Mouse (Mus musculus): ENCODE results near the gene Dmtf1. TPM values are rescaled to one million over a fixed set of nuclear protein-coding genes. Genes with fewer than 3 reads are reported as not detected.
"Not testable (repeated sequence)": the region's sequence is repeated elsewhere in the genome, so short reads cannot be mapped to it uniquely, and the experiment has no call there.

Gene Dmtf1
- 10 to 100 TPM; 12.4 to 12.6 TPM for total RNA-seq (2021)

DNA sequence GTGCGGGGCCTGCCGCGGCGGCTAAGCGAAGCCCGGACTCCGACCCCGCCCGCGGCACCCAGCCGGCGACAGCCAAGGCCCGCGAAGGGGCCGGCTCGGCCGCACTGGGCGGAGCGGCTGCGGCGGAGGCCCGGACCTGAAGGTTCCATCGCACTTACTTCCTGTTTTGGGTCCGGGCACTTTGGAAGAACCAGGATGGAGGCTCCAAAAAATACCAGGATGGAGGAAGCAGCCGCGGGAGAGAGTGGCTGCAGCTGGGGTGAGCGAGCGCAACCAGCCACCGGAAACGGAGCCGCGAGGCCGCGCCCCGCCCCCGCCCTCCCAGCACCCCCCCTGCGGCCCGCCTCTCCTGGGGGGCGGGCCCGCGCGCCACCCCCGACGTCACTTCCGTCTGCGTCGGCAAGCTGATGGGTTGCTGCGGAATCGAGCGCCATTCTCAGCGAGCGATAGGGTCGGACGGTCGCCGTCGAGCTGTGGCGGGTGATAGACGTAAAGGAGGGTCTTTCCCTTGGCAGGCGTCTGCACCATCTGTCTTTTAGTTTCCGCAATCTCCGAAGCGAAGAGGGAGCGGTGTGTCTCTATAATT lies at the start of gene Dmtf1:
TSS of gene Dmtf1 (minus strand) at position 321 of the 586 bp plus-strand sequence.
- intact Hi-C loops (cut with DNase I) = loop anchor here (2.0 to 10.0 kb wide), 5 partner anchors 61 to 1107 kb away; partner anchors contain the start of genes Crot, Dbf4, Slc25a40 and Tmem243
- DNase-seq = peak; percentile 88

GRCm38 (mm10) chr5:9186467-9186866 lies 24.9 kb upstream of the Dmtf1 start:
- intact Hi-C loops (cut with DNase I) = no loop called here
- DNase-seq = no peak

DNA sequence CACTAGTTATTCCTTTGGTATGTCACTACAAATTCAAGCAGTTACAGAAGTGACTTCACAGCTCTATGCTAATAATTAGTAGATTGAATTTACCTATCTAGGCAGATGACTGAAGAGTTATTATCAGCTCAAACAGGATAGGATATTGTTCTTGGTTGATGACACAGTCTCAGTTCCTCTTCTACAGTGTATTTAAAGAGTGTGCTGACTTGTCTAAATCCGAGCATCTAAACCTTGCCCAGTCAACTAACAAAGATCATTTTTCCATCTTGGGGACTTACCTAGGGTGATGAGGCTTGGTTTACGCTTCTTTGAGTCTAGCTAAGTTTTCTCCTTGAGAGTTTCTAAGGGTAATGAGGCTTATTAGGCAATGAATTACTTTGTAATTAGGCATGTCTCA lies 11.7 kb upstream of the Dmtf1 start:
- DNase-seq = no peak
- intact Hi-C loops (cut with DNase I) = no loop called here

DNA sequence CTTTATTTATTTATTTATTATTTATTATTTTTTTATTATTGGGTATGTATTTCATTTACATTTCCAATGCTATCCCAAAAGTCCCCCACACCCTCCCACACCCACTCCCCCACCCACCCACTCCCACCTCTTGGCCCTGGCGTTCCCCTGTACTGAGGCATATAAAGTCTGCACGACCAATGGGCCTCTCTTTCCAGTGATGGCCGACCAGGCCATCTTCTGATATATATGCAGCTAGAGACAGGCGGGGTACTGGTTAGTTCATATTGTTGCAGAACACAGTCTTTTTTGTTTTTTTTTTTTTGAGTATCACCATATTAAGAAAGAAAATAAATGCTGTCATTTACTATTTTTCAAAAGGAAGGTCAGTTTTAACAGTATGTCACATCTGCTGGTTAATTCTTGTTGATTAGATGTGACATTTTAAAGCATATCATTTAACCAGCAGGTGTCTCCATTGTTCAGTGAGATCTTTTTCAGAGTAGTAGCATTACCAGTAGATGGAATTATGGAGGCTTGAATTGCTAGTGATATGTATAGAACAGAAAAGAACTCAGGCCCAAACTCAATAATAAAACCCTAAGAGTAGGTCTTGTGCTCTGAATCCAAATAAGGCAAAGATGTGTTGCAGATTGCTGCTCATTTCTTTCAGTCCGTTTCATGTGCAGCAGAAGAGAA lies 7.9 kb upstream of the Dmtf1 start:
- intact Hi-C loops (cut with DNase I) = loop anchor here (2.0 to 10.0 kb wide), 5 partner anchors 98 to 1115 kb away; partner anchors contain the start of genes 9330182L06Rik, Dbf4 and Slc25a40
- not testable (repeated sequence) for DNase-seq

DNA sequence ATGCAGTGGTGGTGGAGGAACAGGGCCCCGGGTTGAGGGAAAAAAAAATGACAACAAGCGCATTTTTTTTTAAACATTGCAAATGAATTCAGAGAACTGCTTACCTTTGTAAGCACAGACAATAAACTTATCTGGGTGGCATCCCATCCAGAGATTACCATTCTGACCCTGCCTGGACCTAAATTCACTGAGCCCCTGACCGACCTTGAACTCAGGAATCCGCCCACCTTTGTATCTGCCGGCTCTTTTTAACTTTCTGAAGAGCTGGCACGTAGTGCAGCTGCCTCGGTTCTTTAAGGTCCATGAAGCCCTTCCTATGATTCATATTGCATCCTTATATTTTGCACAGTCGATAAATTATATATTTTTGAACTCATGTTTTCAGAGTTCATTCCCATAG lies 4.8 kb upstream of the Dmtf1 start:
- DNase-seq = no peak
- intact Hi-C loops (cut with DNase I) = loop anchor here (5.0 to 10.0 kb wide), 4 partner anchors 101 to 1112 kb away; partner anchors contain the start of genes 9330182L06Rik, Dbf4 and Slc25a40

GRCm38 (mm10) chr5:9165151-9165550 lies 3.6 kb upstream of the Dmtf1 start:
- DNase-seq = not testable (repeated sequence)
- intact Hi-C loops (cut with DNase I) = loop anchor here (5.0 to 10.0 kb wide), 4 partner anchors 102 to 1110 kb away; partner anchors contain the start of genes 9330182L06Rik, Dbf4 and Slc25a40

DNA sequence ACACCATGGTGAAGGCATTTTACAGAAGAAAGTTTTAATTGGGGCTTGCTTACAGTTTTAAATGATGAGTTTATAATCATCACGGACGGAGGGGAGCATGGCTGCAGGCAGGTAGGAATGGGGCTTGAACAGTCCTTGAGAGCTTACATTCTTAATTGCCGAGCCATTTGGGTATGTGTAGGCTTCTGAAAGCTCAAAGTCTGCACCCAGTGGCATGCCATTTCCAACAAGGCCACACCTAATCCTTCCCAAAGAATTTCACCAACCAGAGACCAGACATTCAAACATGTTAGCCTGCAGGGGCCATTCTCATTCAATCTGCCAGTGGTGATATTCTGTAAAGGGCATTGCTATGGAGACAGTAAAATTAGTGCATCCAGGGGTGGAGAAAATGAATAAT lies 1.8 kb upstream of the Dmtf1 start:
- intact Hi-C loops (cut with DNase I) = loop anchor here (10.0 kb wide), 3 partner anchors 299 to 1109 kb away; partner anchors contain the start of genes Dbf4 and Slc25a40
- no peak for DNase-seq

GRCm38 (mm10) chr5:9162088-9162487 lies 512 bp upstream of the Dmtf1 start:
- intact Hi-C loops (cut with DNase I) = loop anchor here (10.0 kb wide), 3 partner anchors 297 to 1107 kb away; partner anchors contain the start of genes Dbf4 and Slc25a40
- peak in 1 of 2 experiments; percentile 7 for DNase-seq

GRCm38 (mm10) chr5:9160831-9161455 lies 633 bp downstream of the Dmtf1 start:
- DNase-seq = peak in 1 of 2 experiments; percentile 34
- intact Hi-C loops (cut with DNase I) = loop anchor here (2.0 to 10.0 kb wide), 5 partner anchors 60 to 1106 kb away; partner anchors contain the start of genes Crot, Dbf4, Slc25a40 and Tmem243

- DNase-seq = no peak
- intact Hi-C loops (cut with DNase I) = no loop called here
These were observed 4.2 kb downstream of the Dmtf1 start for GRCm38 (mm10) chr5:9157336-9157735.

- DNase-seq = no peak
- intact Hi-C loops (cut with DNase I) = no loop called here
These were observed 4.8 kb downstream of the Dmtf1 start for GRCm38 (mm10) chr5:9156746-9157145.

DNA sequence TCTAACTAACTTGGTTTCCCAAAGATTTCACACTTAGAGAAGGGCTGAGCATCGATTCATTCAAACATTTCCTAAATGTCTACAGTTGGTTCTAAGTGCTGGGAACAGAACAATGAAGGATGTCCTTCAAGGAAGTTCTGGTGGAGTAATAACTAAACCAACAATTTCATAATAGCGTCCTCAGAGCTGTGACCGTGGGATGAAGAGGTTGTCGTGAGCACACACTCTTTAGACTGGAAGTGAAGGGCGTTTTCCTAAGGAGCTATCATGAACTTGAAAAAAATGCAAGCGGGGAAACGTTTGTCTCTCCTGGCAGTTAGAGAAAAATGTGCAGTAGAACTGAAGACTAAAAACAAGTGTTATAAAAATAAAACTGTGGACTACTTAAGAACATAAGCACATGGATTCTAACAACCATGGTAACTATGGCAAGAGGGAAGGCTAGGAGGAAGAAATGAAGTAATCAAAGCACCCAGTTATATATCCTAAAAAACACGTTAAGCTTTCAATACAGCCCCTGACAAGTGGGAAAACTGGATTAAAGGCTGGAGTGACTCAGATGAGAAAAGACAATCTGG lies 12.2 kb downstream of the Dmtf1 start:
- intact Hi-C loops (cut with DNase I) = no loop called here
- no peak for DNase-seq

- intact Hi-C loops (cut with DNase I) = no loop called here
- no peak for DNase-seq
These were observed 19.2 kb downstream of the Dmtf1 start for GRCm38 (mm10) chr5:9142376-9142775.

- DNase-seq = no peak
- intact Hi-C loops (cut with DNase I) = no loop called here
These were observed 20.9 kb downstream of the Dmtf1 start for GRCm38 (mm10) chr5:9140724-9141123.

GRCm38 (mm10) chr5:9135588-9135987 lies 26.0 kb downstream of the Dmtf1 start:
- DNase-seq = no peak
- intact Hi-C loops (cut with DNase I) = no loop called here

DNA sequence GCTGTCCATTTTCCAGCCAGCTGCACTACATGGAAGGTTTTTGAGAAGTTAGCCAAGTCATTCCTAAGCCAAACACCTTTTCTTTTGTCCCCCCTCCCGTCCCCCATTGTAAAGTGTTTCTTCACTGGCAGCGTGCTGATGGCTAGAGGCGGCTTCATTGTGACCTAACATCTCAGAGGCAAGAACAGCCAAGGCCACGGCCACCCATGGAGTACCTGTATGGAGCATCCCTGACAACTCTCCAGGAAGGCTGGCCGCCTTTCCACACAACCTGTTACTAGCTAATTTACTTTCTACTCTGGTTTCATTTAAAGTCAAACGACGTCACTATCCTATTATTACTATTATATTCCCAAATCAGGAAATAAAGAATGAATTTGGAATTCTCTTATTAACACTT lies 29.8 kb downstream of the Dmtf1 start:
- intact Hi-C loops (cut with DNase I) = no loop called here
- DNase-seq = no peak

DNA sequence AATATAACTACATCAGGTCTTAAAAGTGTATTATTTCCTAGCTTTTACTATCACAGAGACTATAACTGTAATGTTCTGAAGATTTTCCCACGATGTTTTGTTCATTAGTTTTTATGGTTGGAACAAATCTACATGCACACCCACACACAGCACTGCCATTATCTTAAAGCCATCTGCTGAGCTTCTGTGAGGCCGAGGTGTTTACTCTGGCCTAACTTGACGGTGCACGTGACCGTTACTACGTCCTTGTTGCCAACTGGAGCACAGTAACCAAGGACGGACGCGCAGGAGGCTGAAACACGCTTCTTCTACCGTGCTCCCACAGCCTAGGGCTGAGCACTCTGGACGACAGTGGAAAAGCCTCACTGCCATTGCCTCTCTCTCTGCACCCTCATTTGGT lies 33.0 kb downstream of the Dmtf1 start:
- intact Hi-C loops (cut with DNase I) = no loop called here
- no peak for DNase-seq

GRCm38 (mm10) chr5:9124134-9124533 lies 37.4 kb downstream of the Dmtf1 start:
- DNase-seq = no peak
- intact Hi-C loops (cut with DNase I) = no loop called here

GRCm38 (mm10) chr5:9114162-9114561 lies 47.4 kb downstream of the Dmtf1 start:
- DNase-seq = no peak
- intact Hi-C loops (cut with DNase I) = loop anchor here (5.0 kb wide), 1 partner anchor 172 kb away; no protein-coding TSS in a partner anchor

DNA sequence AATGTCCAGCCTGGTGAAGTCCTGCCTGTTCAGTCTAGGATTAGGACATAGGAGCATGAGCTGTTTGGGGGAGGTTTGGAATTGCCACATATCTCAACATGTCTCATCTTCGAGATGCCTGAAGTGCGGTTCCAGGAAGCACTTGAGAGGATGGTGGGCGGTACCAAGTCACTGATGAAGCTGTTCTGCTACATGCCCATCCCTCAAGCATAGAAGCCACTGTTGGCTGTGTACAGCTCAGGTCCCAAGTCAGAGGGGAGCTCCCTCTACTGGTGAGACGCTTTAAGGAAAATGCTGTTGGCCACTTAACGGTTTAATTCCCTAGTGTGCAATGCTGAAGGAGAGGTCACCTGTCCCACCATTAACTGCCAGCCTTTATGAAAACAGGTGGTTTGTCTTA lies 49.8 kb downstream of the Dmtf1 start:
- peak; percentile 48 to 49 for DNase-seq
- intact Hi-C loops (cut with DNase I) = loop anchor here (2.0 to 5.0 kb wide), 2 partner anchors 39 to 169 kb away; no protein-coding TSS in a partner anchor

DNA sequence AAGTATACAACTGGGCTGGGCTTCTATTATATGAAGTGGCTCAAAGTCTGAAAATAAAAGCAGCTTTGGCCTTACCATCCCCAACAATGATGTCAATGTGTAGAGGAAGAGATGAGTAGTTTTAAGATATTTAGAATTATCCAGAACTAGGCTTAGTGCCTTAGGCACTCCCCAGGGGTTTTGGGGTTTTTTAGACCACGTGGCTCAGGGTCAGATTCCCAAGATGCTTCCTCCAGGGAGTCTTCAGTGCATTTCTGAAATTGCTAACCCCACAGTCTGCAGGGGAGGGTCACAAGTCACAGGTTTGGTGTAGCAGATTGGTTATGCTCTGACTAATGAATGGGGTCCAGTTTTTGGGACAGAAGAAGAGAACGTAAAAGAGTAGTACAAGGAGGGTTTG lies 50.3 kb downstream of the Dmtf1 start:
- DNase-seq = no peak
- intact Hi-C loops (cut with DNase I) = loop anchor here (2.0 to 5.0 kb wide), 2 partner anchors 38 to 169 kb away; no protein-coding TSS in a partner anchor
